Mouse (Mus musculus) brain, embryonic 14.5 days (tissue): ENCODE results near the gene Osbp2.

Source experiments
- CTCF ChIP-seq: fragments of 200-500 bp; IDR thresholded peaks from 2 replicates; pipeline ENCODE4 v1.5.1; 2012; ENCODE audit warnings: inconsistent platforms, mild to moderate bottlenecking, moderate library complexity, borderline replicate concordance; ENCODE audit not compliant: insufficient read depth, insufficient read length; ENCODE audit errors: extremely low read depth
- POLR2A ChIP-seq: fragments of 200-500 bp; IDR thresholded peaks from 2 replicates; pipeline ENCODE4 v1.6.1; 2012; ENCODE audit warnings: mild to moderate bottlenecking, inconsistent platforms, borderline replicate concordance; ENCODE audit not compliant: poor library complexity, insufficient read depth, insufficient read length, severe bottlenecking; ENCODE audit errors: extremely low read depth

- TF ChIP-seq CTCF (no peak), POLR2A (no peak)
Observed at GRCm38 (mm10) chr11:3722036-3722435, 141.7 kb downstream of the Osbp2 start.
